Mouse (Mus musculus): ENCODE measurements around the gene Lrmda.

- TF ChIP-seq POLR2A (IDR thresholded peaks at IDR 0.05; ENCODE audit: control insufficient read depth, extremely low read depth, insufficient read depth, low read length, poor library complexity), result no peak
- TF ChIP-seq CTCF (IDR thresholded peaks at IDR 0.05; ENCODE audit: borderline replicate concordance, control insufficient read depth, extremely low read depth, insufficient read depth, low read length, poor library complexity), result no peak
Observed at GRCm38 (mm10) chr14:22510531-22510785, 490.9 kb downstream of the Lrmda start.
